ENCODE assay signal across 13 mouse cellular contexts in genomic region chr3:66976889-66977615, GRCm38 (mm10). TPM values are rescaled to one million over a fixed set of nuclear protein-coding genes. Genes with fewer than 3 reads are reported as not detected.
DNase-seq lines count a peak whose midpoint lies in the region; ATAC-seq lines count a peak whose summit lies in the region.
"Had no signal": no experiment of that assay in that cellular context is flagged by ENCODE, and none has a peak within 500 bp of the region (broad histone marks: within the 10 kb centered on the region; RNA-seq: fewer than 3 reads in every experiment).

No protein-coding gene starts in this region.

- no peaks in the 10 kb centered on the region for H3K9me3 ChIP-seq in neural tube, embryonic 15.5 days (replicated peaks)
- no peaks in the 10 kb centered on the region for H3K9me3 ChIP-seq in hindbrain, embryonic 12.5 days (replicated peaks)
- no peaks in the 10 kb centered on the region for H3K9me3 ChIP-seq in midbrain, embryonic 12.5 days
- H3K9me3 ChIP-seq: intestine, embryonic 15.5 days; lung, embryonic 15.5 days; stomach, embryonic 15.5 days had no signal

- no peak overlapping the region for H3K9ac ChIP-seq in neural tube, embryonic 15.5 days (replicated peaks)
- H3K9ac ChIP-seq in hindbrain, embryonic 12.5 days: no peak overlapping the region
- peak overlapping the region; percentile 79 for H3K9ac ChIP-seq in midbrain, embryonic 12.5 days (replicated peaks)
- H3K9ac ChIP-seq: intestine, embryonic 15.5 days; lung, embryonic 15.5 days; stomach, embryonic 15.5 days had no signal

- 4% methylated on average over 13 of the region's 13 CpGs for WGBS in neural tube, embryonic 15.5 days
- WGBS in hindbrain, embryonic 12.5 days: 4% methylated on average over 13 of the region's 13 CpGs
- under 1% methylated on average over 13 of the region's 13 CpGs for WGBS in midbrain, embryonic 12.5 days

- H3K27me3 ChIP-seq in neural tube, embryonic 15.5 days (replicated peaks): peaks cover 73% of the 10 kb centered on the region
- H3K27me3 ChIP-seq in hindbrain, embryonic 12.5 days: peaks cover 86% of the 10 kb centered on the region
- H3K27me3 ChIP-seq in midbrain, embryonic 12.5 days: peaks cover 75% of the 10 kb centered on the region

- H3K36me3 ChIP-seq in neural tube, embryonic 15.5 days: no peaks in the 10 kb centered on the region
- no peaks in the 10 kb centered on the region for H3K36me3 ChIP-seq in hindbrain, embryonic 12.5 days
- H3K36me3 ChIP-seq in midbrain, embryonic 12.5 days: no peaks in the 10 kb centered on the region
- H3K36me3 ChIP-seq: intestine, embryonic 15.5 days; lung, embryonic 15.5 days; stomach, embryonic 15.5 days had no signal

- H3K4me3 ChIP-seq in neural tube, embryonic 15.5 days (replicated peaks): no peak overlapping the region
- peak overlapping the region; percentile 47; the same call in 1 of the 2 replicates for H3K4me3 ChIP-seq in hindbrain, embryonic 12.5 days
- H3K4me3 ChIP-seq in midbrain, embryonic 12.5 days: peak overlapping the region; percentile 56
- H3K4me3 ChIP-seq: intestine, embryonic 15.5 days; lung, embryonic 15.5 days; stomach, embryonic 15.5 days had no signal

- no peak for ATAC-seq in neural tube, embryonic 15.5 days (ENCODE audit: low FRiP score)
- ATAC-seq in hindbrain, embryonic 12.5 days (ENCODE audit: low FRiP score): no peak
- no peak for ATAC-seq in midbrain, embryonic 12.5 days (ENCODE audit: low FRiP score, low read depth)
- ATAC-seq: forebrain, embryonic 16.5 days; intestine, embryonic 15.5 days had no signal

- DNase-seq in neural tube, embryonic 10.5 days (ENCODE audit: extremely low spot score, low spot score): peak; percentile 28
- DNase-seq in gastrocnemius, postnatal 25 days: no peak
- DNase-seq in spleen, postnatal 10 days (ENCODE audit: low spot score in 2 of 2): no peak
- no peak for DNase-seq in cerebellum, postnatal 25 days
- DNase-seq: left cerebral cortex, postnatal 4 days; thymus, postnatal 4 days had no signal

- peaks cover 27% of the 10 kb centered on the region for H3K4me1 ChIP-seq in neural tube, embryonic 15.5 days
- peaks cover 25% of the 10 kb centered on the region for H3K4me1 ChIP-seq in hindbrain, embryonic 12.5 days
- peaks cover 28% of the 10 kb centered on the region for H3K4me1 ChIP-seq in midbrain, embryonic 12.5 days

- H3K4me2 ChIP-seq in neural tube, embryonic 15.5 days: no peak overlapping the region
- peak overlapping the region; percentile 21; the same call in 1 of the 2 replicates for H3K4me2 ChIP-seq in hindbrain, embryonic 12.5 days (replicated peaks)
- peak overlapping the region; percentile 58 for H3K4me2 ChIP-seq in midbrain, embryonic 12.5 days (replicated peaks)
- H3K4me2 ChIP-seq: intestine, embryonic 15.5 days; lung, embryonic 15.5 days; stomach, embryonic 15.5 days had no signal

- no peak overlapping the region for H3K27ac ChIP-seq in neural tube, embryonic 15.5 days (replicated peaks)
- H3K27ac ChIP-seq in hindbrain, embryonic 12.5 days: peak overlapping the region; percentile 57
- H3K27ac ChIP-seq in midbrain, embryonic 12.5 days (replicated peaks): peak overlapping the region; percentile 71
- H3K27ac ChIP-seq: intestine, embryonic 15.5 days; lung, embryonic 15.5 days; stomach, embryonic 15.5 days had no signal

RNA-seq across cellular contexts. Expression of gene Rsrc1, which starts 4.1 kb away (rescaled TPM):
- 26.7 and 29.9 TPM in 2 replicates for polyA plus RNA-seq in neural tube, embryonic 15.5 days (2015; fragmentation: Nextera tagmentation; extraction: Ambion mirVana)
- polyA plus RNA-seq in hindbrain, embryonic 12.5 days (2016; fragmentation: Nextera tagmentation; extraction: Ambion mirVana): 40.3 and 40.7 TPM in 2 replicates
- polyA plus RNA-seq in midbrain, embryonic 12.5 days (2016; fragmentation: Nextera tagmentation; extraction: Ambion mirVana): 54.1 and 57.9 TPM in 2 replicates
- 10 to 100 TPM; 11.7 to 14.0 TPM for total RNA-seq in gastrocnemius, postnatal 25 days (2021)

RNA-seq across cellular contexts. Expression of gene Shox2, which starts 4.5 kb away (rescaled TPM):
- polyA plus RNA-seq in neural tube, embryonic 15.5 days (2015; fragmentation: Nextera tagmentation; extraction: Ambion mirVana): 8.5 and 13.2 TPM in 2 replicates
- 40.6 and 42.4 TPM in 2 replicates for polyA plus RNA-seq in hindbrain, embryonic 12.5 days (2016; fragmentation: Nextera tagmentation; extraction: Ambion mirVana)
- polyA plus RNA-seq in midbrain, embryonic 12.5 days (2016; fragmentation: Nextera tagmentation; extraction: Ambion mirVana): 97.5 and 111 TPM in 2 replicates
- 1 to 10 TPM; 1.7 to 4.9 TPM for total RNA-seq in gastrocnemius, postnatal 25 days (2021)
